Mouse (Mus musculus): ENCODE measurements at regions not wholly inside any gene's neighbourhood (a gene's known extent, or its start where the extent isn't known, plus 50 kb on each side); places are given as distances from the start of the nearest gene placed in this dataset.
"Not testable (repeated sequence)": the region's sequence is repeated elsewhere in the genome, so short reads cannot be mapped to it uniquely, and the experiment has no call there.

DNA sequence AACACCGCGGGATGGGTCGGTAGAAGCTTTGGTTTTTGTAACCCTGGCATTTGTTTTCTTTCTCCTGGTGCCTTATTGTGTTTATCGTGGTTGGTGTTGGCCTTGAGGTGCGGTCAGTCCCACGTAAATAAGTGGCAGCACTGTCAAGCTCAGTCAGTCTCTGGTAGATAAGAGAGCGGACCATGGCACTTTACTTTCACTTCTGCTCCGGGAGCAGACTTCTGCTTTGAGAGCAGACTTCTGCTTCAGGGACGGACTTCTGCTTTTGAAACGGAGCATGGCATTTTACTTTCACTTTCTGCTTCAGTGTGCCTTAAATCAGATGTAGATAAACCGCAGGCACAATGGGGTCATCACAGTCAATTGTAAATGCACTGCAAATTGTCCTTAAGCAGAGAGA, 54.3 kb upstream of the Ccdc66 start:
- not testable (repeated sequence) for ATAC-seq (ENCODE audit: insufficient read depth); H3K27ac ChIP-seq (replicated peaks)

DNA sequence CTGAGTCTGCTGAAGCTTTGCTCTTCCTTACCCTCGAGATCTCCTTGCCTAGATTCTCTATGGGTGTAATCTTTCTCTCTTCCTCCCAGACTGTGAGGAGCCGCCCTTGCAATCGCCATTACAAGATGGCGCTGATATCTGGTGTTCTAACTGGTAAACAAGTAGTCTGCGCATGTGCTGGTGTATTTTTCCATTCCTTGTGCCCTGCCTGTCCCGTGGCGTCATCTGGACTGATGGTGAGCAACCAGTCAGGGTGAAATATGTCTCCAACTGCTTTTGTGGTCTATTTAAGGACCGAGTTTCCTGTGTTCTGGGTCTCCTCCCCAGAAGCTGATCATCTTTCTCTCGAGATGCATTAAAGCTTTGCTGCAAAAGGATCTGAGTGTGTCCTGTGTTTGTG, 53.7 kb upstream of the Ccdc66 start:
- H3K27ac ChIP-seq (replicated peaks); H3K27me3 ChIP-seq; H3K4me3 ChIP-seq (replicated peaks); H3K9me3 ChIP-seq (replicated peaks); H3K4me1 ChIP-seq (replicated peaks); H3K9ac ChIP-seq; ATAC-seq (ENCODE audit: insufficient read depth); H3K36me3 ChIP-seq (replicated peaks): not testable (repeated sequence)
- WGBS (ENCODE audit: insufficient replicate concordance), result 59% methylated on average over 9 of the region's 9 CpGs
- H3K4me2 ChIP-seq, result 0 out of 2 replicates have a peak overlapping the region, but pooled peaks have one; percentile 35

More for the DNA sequence above, 54.3 kb upstream of the Ccdc66 start:
- H3K36me3 ChIP-seq (replicated peaks); H3K4me1 ChIP-seq (replicated peaks); H3K9me3 ChIP-seq (replicated peaks); H3K9ac ChIP-seq; H3K27me3 ChIP-seq: not testable (repeated sequence)
- WGBS (ENCODE audit: insufficient replicate concordance), result 33% methylated on average over 11 of the region's 11 CpGs
- Histone ChIP-seq H3K4me2 (peak overlapping the region; percentile 35; the same call in 1 of the 2 replicates), H3K4me3 (replicated peaks) (peak overlapping the region; percentile 24; the same call in 1 of the 2 replicates)

DNA sequence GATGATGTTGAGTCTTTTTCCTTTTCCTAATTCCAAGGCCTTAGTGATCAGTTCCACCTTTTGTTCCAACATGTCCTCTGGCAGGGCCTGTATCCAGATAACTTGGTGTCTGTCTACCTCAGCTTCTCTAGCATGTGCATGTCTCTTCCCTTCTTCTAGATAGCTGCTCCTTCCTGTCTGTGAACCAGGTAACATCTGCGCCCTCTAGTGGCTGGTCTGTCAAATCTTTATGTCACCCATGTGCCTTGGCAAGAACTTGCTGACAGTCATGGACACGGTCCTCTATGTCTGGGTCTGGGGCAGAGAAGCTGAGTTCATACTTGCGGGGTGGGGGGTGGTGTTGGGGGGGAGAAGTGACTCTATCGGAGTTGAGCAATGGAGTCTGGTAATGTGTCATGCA, 52.2 kb upstream of the Ccdc66 start:
- H3K27ac ChIP-seq (replicated peaks), result no peak overlapping the region
- ATAC-seq (ENCODE audit: insufficient read depth), result no peak
- 39% methylated on average over 4 of the region's 4 CpGs for WGBS (ENCODE audit: insufficient replicate concordance)

DNA sequence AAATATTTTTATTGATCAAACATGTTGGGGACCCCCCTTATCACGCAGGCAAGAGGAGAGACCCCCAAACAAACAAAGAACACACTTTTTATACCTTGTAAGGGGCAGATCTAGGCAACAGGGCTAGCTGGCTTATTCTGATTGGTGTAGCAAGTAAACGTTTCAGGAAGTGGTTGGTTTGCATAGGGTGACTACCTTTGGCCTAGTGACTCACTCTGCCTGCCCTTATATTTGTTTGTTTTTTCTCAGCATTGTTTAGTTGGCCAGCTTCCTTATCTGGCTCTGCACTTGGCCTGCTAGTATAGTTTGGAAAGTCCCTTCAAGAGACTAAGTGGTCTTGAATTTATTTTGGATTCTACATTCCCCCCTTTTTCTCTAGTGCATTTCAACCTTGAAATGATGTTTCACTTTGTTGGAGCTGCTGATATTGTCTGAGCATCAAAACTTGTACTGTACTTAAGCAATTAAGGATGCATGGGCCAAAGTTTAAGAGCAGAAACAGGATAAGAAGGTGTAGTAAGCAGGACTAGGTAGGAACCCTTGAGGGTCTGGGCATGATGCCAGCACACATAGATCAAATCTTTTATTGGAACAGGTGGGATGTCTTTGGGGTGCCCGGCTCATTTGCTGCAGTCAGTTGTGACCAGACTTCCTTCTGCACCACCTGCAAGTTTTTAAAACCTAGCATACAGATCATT, 50.7 kb upstream of the Ccdc66 start:
- H3K9ac ChIP-seq, result no peak overlapping the region
- H3K9me3 ChIP-seq (replicated peaks), result no peaks in the 10 kb centered on the region
- H3K27ac ChIP-seq (replicated peaks), result no peak overlapping the region
- ATAC-seq (ENCODE audit: insufficient read depth), result no peak
- no peaks in the 10 kb centered on the region for H3K27me3 ChIP-seq
- H3K4me2 ChIP-seq, result no peak overlapping the region
- WGBS (ENCODE audit: insufficient replicate concordance), result 26% methylated on average over 3 of the region's 3 CpGs
- no peaks in the 10 kb centered on the region for H3K36me3 ChIP-seq (replicated peaks)
- H3K4me3 ChIP-seq (replicated peaks), result no peak overlapping the region
- H3K4me1 ChIP-seq (replicated peaks), result no peaks in the 10 kb centered on the region

More for the DNA sequence above, 52.2 kb upstream of the Ccdc66 start:
- Histone ChIP-seq H3K9me3 (replicated peaks) (no peaks in the 10 kb centered on the region), H3K36me3 (replicated peaks) (no peaks in the 10 kb centered on the region), H3K27me3 (no peaks in the 10 kb centered on the region), H3K4me3 (replicated peaks) (no peak overlapping the region), H3K9ac (no peak overlapping the region), H3K4me2 (no peak overlapping the region), H3K4me1 (replicated peaks) (no peaks in the 10 kb centered on the region)
